Mouse (Mus musculus) cerebral cortex, adult 2 months (tissue): Measurements from ENCODE around the gene Nmi.

Experiments
- WGBS: fragments of 180-500 bp; shearing (Covaris S2); methylation state at CpG from one replicate; pipeline ENCODE4 v1.1.7; 2018; 5-methylcytosine and 5-hydroxymethylcytosine counted together

The Nmi gene

GRCm38 (mm10) chr2:51973410-51973968 lies at the start of gene Nmi:
Gene Nmi (minus strand): TSS chr2:51973494.
- WGBS, result 46% methylated on average over 9 of the region's 9 CpGs

DNA sequence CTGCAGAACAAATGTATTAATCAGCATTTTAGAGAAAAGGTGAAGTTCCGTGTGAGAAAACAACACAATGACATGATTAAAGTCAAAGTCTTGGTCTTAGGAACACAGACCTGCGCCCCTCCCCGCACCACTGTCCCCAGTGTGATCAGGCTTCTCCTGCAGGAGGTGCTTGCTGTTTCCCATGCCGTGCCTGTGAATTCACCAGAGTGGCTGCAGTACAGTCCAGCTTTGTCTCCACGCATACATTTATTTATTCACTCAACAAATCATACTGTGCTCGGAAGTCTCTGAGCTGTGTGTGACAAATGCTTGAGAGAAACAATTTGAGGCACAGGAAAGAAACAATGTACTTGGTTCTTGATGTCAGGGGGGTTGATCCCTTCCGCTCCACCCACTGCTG lies 43.1 kb upstream of the Nmi start:
- 43% methylated on average over 7 of the region's 7 CpGs for WGBS

GRCm38 (mm10) chr2:52013306-52013820 lies 40.1 kb upstream of the Nmi start:
- WGBS, result 59% methylated on average over 9 of the region's 9 CpGs

DNA sequence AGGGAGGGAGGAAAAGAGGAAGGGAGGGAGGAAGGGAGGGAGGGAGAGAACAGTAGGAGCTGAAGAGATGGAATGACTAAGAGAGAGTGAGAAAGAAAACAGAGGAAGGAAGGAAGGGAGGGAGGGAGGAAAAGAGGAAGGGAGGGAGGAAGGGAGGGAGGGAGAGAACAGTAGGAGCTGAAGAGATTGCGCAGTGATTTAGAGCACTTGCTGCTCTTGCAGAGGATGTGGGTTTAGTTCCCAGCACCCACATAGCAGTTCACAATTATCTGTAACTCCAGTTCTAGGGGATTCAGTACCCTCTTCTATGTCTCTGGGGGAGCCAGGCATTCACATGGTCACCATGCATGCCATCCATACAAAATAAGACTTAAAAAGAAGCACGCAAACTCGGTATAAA lies 38.5 kb upstream of the Nmi start:
- WGBS, result 93% methylated on average over 3 of the region's 3 CpGs

- WGBS, result 72% methylated on average over 3 of the region's 3 CpGs
These were observed 33.1 kb upstream of the Nmi start for GRCm38 (mm10) chr2:52006380-52006779.

DNA sequence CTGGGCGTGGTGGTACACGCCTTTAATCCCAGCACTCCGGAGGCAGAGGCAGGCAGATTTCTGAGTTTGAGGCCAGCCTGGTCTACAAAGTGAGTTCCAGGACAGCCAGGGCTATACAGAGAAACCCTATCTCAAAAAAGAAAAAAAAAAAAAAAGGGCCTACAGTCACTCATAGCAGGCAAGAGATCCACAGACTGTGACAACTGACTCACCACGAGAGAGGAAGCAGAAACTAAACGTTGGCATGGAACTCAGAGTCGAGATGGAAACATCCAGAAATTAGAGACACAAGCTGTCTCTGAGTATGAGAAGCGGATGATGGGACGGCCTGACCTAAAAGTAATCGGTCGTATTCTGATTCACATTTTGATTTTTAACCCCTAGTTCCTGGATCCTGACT lies 29.0 kb upstream of the Nmi start:
- WGBS, result 77% methylated on average over 10 of the region's 10 CpGs

- WGBS, result 95% methylated on average over 8 of the region's 8 CpGs
These were observed 28.2 kb upstream of the Nmi start for GRCm38 (mm10) chr2:52001521-52001920.

DNA sequence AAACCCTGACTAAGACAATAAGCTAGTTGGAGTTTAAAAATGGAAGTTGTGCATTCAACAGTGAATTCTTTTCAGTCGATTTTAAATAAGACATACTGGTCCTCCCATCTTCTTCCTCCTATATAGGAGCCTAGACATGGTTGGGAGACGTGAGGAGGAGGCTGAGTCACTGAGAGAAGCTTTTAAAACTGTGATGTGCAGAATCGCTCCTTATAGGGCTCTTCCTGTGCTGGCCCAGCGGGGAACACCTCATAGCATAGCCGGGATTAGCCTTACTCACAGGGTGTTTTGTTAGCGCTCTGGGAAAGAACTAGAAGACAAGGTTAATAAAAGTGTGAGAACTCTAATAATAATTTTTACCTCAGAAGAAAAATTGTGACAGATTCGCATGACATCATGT lies 26.7 kb upstream of the Nmi start:
- WGBS, result 41% methylated on average over 7 of the region's 7 CpGs

GRCm38 (mm10) chr2:51991447-51991846 lies 18.2 kb upstream of the Nmi start:
- WGBS, result 93% methylated on average over 6 of the region's 6 CpGs

DNA sequence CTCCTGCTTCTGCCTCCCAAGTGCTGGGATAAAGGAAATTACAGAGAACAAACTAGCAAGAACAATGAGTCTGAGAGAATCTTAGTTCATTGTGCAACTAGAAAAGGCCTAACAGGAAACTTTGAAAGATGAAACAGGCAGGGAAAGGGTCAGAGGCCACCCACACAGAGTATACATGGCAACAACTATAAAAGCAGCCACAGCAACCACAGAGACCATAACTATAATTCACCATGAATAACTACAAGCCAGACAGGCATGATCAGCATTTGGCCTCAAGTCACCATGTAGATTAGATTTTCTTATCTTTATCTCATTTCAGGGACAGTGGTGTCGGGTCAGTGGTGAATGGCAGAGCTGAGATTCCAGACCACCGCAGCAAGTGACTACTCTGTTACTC lies 16.3 kb upstream of the Nmi start:
- 96% methylated on average over 2 of the region's 2 CpGs for WGBS

DNA sequence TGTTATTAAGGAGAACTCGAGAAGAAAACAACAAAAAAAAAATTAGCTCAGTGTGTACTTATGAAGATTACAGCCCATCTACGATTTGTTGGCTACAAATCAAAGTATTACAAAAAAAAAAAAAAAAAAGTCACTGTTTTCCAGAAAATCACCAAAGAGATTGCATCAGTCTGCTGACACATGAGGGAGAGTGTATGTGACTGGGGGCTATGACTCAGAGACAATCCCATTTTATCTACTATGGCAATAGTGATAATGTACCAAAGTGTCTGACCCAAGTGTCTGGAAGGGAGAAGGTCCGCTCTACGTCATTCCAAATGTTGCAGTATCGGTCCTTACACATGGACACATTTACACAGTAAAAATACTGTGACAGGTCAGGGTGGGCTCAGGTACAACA lies 13.4 kb upstream of the Nmi start:
- WGBS, result 80% methylated on average over 5 of the region's 5 CpGs

GRCm38 (mm10) chr2:51986157-51986556 lies 12.9 kb upstream of the Nmi start:
- 64% methylated on average over 9 of the region's 9 CpGs for WGBS

GRCm38 (mm10) chr2:51985241-51985640 lies 11.9 kb upstream of the Nmi start:
- 93% methylated on average over 10 of the region's 10 CpGs for WGBS

DNA sequence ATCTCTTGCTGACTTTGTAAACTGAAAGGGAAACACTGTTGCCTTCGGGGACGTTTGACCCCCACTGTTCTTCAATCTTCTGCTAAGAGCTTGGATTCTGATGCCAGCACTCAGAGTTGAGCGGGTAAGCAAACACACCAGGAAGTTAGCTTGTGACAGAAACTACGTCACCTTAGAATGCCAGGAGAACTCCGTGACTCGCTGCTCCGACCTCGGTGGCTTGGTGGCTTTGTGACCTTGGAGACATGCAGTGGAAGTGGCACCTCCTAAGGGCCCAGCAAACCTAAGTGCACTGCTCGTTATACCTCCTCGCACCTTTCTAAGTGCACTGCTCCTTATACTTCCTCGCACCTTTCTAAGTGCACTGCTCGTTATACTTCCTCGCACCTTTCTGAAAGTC lies 9.0 kb upstream of the Nmi start:
- 71% methylated on average over 13 of the region's 13 CpGs for WGBS

DNA sequence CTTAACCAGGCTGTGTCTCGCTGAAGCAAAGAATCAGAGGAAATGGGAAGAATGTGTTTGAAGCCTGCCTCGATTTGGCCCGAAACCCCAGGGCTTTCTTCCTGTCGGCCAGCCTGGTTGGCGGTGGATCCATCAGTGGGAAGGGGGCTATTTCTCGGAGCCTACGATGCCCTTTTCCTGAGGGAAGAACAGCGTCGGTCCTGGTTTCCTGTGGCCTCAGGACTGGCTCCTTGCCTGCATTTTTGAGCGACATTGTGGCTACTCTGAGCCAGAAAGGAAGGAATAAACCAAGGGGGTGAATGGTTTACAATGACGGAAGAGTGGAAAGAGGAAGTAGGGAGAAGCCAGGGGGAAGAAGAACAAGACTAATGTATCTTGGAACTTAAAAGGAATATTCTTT lies 8.3 kb upstream of the Nmi start:
- 41% methylated on average over 11 of the region's 11 CpGs for WGBS

- 1% methylated on average over 40 of the region's 40 CpGs for WGBS
These were observed 469 bp downstream of the Nmi start for GRCm38 (mm10) chr2:51972641-51973409.

DNA sequence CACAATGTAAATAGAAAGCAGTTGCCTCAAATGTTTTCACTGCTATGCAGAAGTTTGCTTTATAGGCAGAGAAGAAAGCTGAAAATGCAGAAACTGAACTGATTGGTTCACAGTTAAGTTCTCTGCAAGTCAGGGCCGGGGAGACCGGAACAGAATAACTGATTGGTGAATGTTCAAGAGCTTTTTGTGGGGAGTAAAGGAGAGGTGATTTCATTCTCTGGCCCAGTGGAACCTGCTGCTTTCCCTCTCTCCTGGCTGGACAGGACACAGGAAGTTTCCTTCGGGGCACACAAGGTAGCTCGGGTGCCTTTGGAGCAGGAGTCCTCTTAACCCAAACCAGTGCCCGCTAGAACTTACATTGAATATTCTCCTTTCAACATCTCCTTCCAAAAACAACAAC lies 1.2 kb downstream of the Nmi start:
- 33% methylated on average over 5 of the region's 5 CpGs for WGBS

DNA sequence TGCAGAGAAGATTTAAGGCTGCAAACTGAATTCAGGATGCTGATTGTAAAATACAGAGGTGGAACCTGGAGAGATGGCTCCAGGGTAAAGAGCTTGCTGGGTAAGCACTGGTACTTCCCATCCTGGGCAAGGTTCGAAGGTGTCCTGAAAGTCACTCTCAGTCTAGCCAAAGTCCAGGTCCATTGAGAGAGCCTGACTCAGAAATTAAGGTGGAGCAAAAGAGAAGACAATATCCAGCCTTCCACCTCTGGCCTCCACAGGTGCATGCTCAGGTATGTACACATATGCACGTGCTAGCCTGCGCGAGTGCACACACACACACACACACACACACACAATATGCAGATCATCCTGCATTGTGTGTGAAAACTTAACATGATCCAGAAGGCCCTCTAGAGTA lies 2.4 kb downstream of the Nmi start:
- over 99% methylated on average over 4 of the region's 4 CpGs for WGBS

DNA sequence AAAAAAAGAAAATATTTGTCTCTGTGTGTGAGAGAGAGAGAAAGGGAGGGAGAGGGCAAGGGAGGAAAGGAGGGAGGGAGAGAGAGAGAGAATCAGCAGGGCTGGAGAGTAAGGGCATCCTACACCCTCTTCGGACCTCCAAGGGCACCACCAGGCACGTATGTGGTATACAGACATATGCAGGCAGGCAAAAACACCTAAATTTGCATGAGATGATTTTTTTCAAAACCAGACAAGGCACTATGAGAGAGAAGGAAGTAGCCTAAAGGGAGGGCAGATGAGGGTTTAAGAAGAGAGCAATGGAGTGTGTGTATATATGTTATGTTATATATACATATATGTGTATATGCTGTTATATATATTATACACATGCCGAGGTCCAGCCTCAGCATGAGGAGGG lies 6.0 kb downstream of the Nmi start:
- 87% methylated on average over 3 of the region's 3 CpGs for WGBS

DNA sequence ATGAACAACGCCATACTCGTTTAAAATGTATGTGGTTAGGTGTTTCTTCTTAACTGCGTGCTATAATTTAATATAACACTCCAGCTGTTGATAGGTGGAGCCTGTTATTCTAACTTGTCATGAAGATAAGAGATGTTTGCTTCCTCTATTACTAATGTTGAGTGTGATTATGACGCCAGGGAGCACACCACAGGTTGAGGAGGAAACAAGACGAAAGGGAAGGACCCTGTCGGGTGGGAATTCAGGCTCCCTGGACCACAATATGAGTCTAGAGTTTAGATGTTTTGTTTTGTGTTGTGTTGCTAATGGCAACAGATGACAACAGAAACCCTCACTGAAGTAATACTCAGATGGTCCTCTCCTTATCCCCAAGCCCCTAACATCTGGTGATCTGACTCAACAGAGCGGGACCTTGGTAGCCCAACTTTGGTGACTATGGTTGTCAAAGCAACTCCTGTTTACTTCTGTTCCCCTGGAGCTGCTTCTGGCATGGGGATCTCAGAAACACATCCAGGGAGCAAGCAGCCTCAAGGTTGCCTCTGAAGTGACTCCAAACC lies 19.6 kb downstream of the Nmi start:
- WGBS, result 92% methylated on average over 7 of the region's 7 CpGs

GRCm38 (mm10) chr2:51950876-51951275 lies 22.4 kb downstream of the Nmi start:
- 85% methylated on average over 1 of the region's 1 CpGs for WGBS

DNA sequence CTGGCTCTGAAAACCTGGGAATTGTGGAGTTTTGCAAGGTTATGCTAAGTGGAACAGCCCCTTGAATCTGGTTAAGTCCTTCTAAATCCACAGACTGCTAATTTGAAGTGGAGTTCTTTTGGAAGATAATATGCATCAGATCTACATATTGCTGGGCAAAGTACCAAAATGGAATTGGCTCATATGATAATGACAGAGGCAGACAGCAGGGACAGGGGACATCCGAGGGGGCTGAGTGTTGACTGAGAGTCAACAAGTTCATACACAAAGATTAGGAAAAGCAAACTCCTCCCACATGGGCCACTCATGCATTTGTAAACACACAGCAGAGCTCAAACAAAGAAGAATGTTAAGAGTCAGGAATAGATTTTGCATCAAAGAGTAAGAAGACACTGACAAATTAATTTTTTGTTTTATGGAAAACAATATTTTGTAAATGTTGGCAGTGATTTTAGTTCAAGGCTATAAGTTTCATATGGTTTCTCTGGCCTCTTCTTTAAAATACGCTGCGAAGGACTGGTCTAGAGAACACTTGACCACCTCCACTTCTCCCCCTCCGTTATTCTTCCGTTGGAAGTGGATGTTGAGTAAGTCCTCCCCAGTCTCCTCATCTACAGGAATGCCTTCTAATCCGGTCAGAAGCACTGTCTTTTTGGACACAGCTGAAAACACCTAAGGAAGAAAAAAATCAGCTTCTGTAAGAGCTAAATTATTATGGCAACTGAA lies 25.0 kb downstream of the Nmi start:
- WGBS, result 71% methylated on average over 6 of the region's 6 CpGs

GRCm38 (mm10) chr2:51945812-51946211 lies 27.5 kb downstream of the Nmi start:
- 78% methylated on average over 2 of the region's 2 CpGs for WGBS
